Mouse (Mus musculus) kidney, adult 2 months (tissue): ENCODE results near the gene Rpl27. TPM values are rescaled to one million over a fixed set of nuclear protein-coding genes. Genes with fewer than 3 reads are reported as not detected.

Source experiments
- DNase-seq: peaks from one replicate; pipeline ENCODE4 v3.0.0; 2021
- H3K27ac ChIP-seq: fragments of 200-500 bp; 2 replicates; pipeline ENCODE4 v1.5.1; 2012; ENCODE audit warnings: low read depth, low read length, control low read depth, inconsistent platforms; ENCODE audit not compliant: insufficient read depth
- H3K27me3 ChIP-seq: fragments of 200-500 bp; replicated peaks from 2 replicates; pipeline ENCODE4 v1.6.1; 2012; ENCODE audit warnings: mild to moderate bottlenecking, moderate library complexity, low read length, inconsistent platforms; ENCODE audit not compliant: control insufficient read depth, insufficient read depth
- H3K36me3 ChIP-seq: fragments of 200-500 bp; 2 replicates; pipeline ENCODE4 v1.6.1; 2012; ENCODE audit warnings: mild to moderate bottlenecking, moderate library complexity, low read length, inconsistent platforms; ENCODE audit not compliant: control insufficient read depth, insufficient read depth
- H3K4me1 ChIP-seq: fragments of 200-500 bp; 2 replicates; pipeline ENCODE4 v1.6.1; 2011; ENCODE audit warnings: low read length; ENCODE audit not compliant: control insufficient read depth, insufficient read depth
- H3K4me3 ChIP-seq: fragments of 200-500 bp; 2 replicates; pipeline ENCODE4 v1.5.1; 2011; ENCODE audit warnings: mild to moderate bottlenecking, low read depth, low read length, control low read depth; ENCODE audit not compliant: insufficient read depth
- CTCF ChIP-seq: fragments of 200-500 bp; conservative IDR thresholded peaks from 2 replicates; pipeline ENCODE4 v1.5.1; 2011; ENCODE audit warnings: low read depth, mild to moderate bottlenecking, control low read depth, low read length, moderate library complexity, mixed read lengths; ENCODE audit not compliant: insufficient read depth, insufficient read length
- POLR2A ChIP-seq: fragments of 200-500 bp; IDR thresholded peaks from one replicate; pipeline ENCODE4 v1.6.1; 2011; ENCODE audit warnings: low read depth, low read length, control low read depth
- WGBS: fragments of 180-500 bp; shearing (Covaris S2); methylation state at CpG from one replicate; pipeline ENCODE4 v1.1.7; 2018; 5-methylcytosine and 5-hydroxymethylcytosine counted together
- polyA plus RNA-seq: library from polyadenylated mRNA; depleted of rRNA; stranded (reverse); fragments of >200 nt; gene quantifications from 2 replicates; pipeline ENCODE4 v1.2.3, GENCODE M21; 2012

Rpl27 gene
- polyA plus RNA-seq, 1 experiment: 408 TPM

- Histone ChIP-seq H3K4me3 (no peak overlapping the region), H3K36me3 (no peaks in the 10 kb centered on the region), H3K27ac (no peak overlapping the region), H3K27me3 (no peaks in the 10 kb centered on the region), H3K4me1 (peaks cover 16% of the 10 kb centered on the region)
- 49% methylated on average over 3 of the region's 3 CpGs for WGBS
- DNase-seq: no peak
- TF ChIP-seq POLR2A: no peak
- TF ChIP-seq CTCF: no peak
Measured at GRCm38 (mm10) chr11:101419610-101420009, 22.5 kb upstream of the Rpl27 start.

- Histone ChIP-seq H3K27me3 (no peaks in the 10 kb centered on the region), H3K36me3 (no peaks in the 10 kb centered on the region), H3K4me1 (peaks cover 16% of the 10 kb centered on the region), H3K4me3 (no peak overlapping the region), H3K27ac (no peak overlapping the region)
- WGBS: 88% methylated on average over 5 of the region's 5 CpGs
- TF ChIP-seq POLR2A (no peak), CTCF (no peak)
- no peak for DNase-seq
Measured at GRCm38 (mm10) chr11:101420148-101420547, 21.9 kb upstream of the Rpl27 start.

GRCm38 (mm10) chr11:101424105-101424851 is 17.8 kb upstream of the Rpl27 start, which contains the start of gene Gm27029:
TSS of gene Gm27029 (minus strand) at chr11:101424796.
- Histone ChIP-seq H3K27ac (peak within 1 kb of the TSS; percentile 78), H3K4me3 (peak within 1 kb of the TSS; percentile 87), H3K27me3 (no peaks in the 10 kb centered on the region), H3K36me3 (no peaks in the 10 kb centered on the region), H3K4me1 (peaks cover 18% of the 10 kb centered on the region)
- no peak for TF ChIP-seq POLR2A
- TF ChIP-seq CTCF: no peak
- 6% methylated on average over 23 of the region's 23 CpGs for WGBS
- DNase-seq: no peak

- no peak for TF ChIP-seq CTCF
- peak; percentile 39 for TF ChIP-seq POLR2A
- peaks cover 18% of the 10 kb centered on the region for H3K4me1 ChIP-seq
- H3K27me3 ChIP-seq: no peaks in the 10 kb centered on the region
- peak within 1 kb of the TSS; percentile 87 for H3K4me3 ChIP-seq
- peak within 1 kb of the TSS; percentile 78 for H3K27ac ChIP-seq
- no peaks in the 10 kb centered on the region for H3K36me3 ChIP-seq
- under 1% methylated on average over 81 of the region's 81 CpGs for WGBS
- peak; percentile 98 for DNase-seq
Measured at GRCm38 (mm10) chr11:101424925-101425813, 16.9 kb upstream of the Rpl27 start, which contains the start of the genes Rundc1 and Ptges3l. TSS of gene Rundc1 (plus strand) at chr11:101425085. TSS of gene Ptges3l (minus strand) at chr11:101425333.

GRCm38 (mm10) chr11:101426165-101426564 is 15.9 kb upstream of the Rpl27 start:
- 42% methylated on average over 8 of the region's 8 CpGs for WGBS
- no peak for TF ChIP-seq CTCF
- TF ChIP-seq POLR2A: no peak
- H3K4me1 ChIP-seq: peaks cover 18% of the 10 kb centered on the region
- no peak overlapping the region for H3K4me3 ChIP-seq
- H3K27ac ChIP-seq: no peak overlapping the region
- 0 out of 2 replicates have a peak, but pooled peaks cover 1% of the 10 kb centered on the region for H3K36me3 ChIP-seq
- H3K27me3 ChIP-seq: no peaks in the 10 kb centered on the region
- DNase-seq: no peak

DNA sequence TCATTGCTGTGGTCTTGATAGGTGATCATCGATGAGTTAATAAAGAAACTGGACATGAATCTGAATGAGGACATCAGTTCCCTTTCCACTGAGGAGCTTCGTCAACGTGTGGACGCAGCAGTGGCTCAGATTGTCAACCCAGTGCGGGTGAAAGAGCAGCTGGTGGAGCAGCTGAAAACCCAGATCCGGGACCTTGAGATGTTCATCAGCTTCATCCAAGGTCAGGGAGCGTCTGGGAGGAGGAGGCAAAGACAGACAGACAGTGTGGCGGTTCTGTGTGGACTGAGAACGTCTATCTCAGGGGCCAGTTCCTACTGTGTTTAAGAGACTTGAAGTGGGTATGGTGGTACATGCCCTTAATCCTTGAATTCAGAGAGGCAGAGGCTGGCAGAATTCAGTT is 10.8 kb upstream of the Rpl27 start:
- DNase-seq: no peak
- no peaks in the 10 kb centered on the region for H3K27me3 ChIP-seq
- 90% methylated on average over 9 of the region's 9 CpGs for WGBS
- TF ChIP-seq POLR2A: no peak
- H3K4me3 ChIP-seq: no peak overlapping the region
- H3K27ac ChIP-seq: no peak overlapping the region
- peaks cover 3% of the 10 kb centered on the region; the same call in 1 of the 2 replicates for H3K36me3 ChIP-seq
- H3K4me1 ChIP-seq: peaks cover under 1% of the 10 kb centered on the region; the same call in 1 of the 2 replicates

GRCm38 (mm10) chr11:101433396-101433795 is 8.7 kb upstream of the Rpl27 start:
- DNase-seq: no peak
- 81% methylated on average over 13 of the region's 13 CpGs for WGBS
- no peak for TF ChIP-seq CTCF
- TF ChIP-seq POLR2A: no peak
- Histone ChIP-seq H3K36me3 (peaks cover 3% of the 10 kb centered on the region; the same call in 1 of the 2 replicates), H3K4me3 (no peak overlapping the region), H3K27ac (no peak overlapping the region), H3K27me3 (no peaks in the 10 kb centered on the region), H3K4me1 (no peaks in the 10 kb centered on the region)
